Mouse (Mus musculus): Measurements from ENCODE around the gene Pdia5.

- TF ChIP-seq ZC3H11A (IDR thresholded peaks at IDR 0.05; ENCODE audit: low read depth, low read length) (no peak), CTCF (conservative IDR thresholded peaks at IDR 0.05 in 1 of 2, IDR thresholded peaks at IDR 0.05 in 1 of 2; ENCODE audit: low read depth in 2 of 2, low read length in 2 of 2) (no peak), RCOR1 (conservative IDR thresholded peaks at IDR 0.05; ENCODE audit: low read depth, low read length) (no peak), POLR2A (IDR thresholded peaks at IDR 0.05; ENCODE audit: low read depth, low read length) (no peak), HCFC1 (IDR thresholded peaks at IDR 0.05; ENCODE audit: low read depth, low read length) (no peak)
Observed at GRCm38 (mm10) chr16:35489793-35490192, 880 bp downstream of the Pdia5 start.

Data from CH12.LX (cell line).